Mouse (Mus musculus) layer of hippocampus, adult 11-12 months (tissue): ENCODE measurements at regions not wholly inside any gene's neighbourhood (a gene's known extent, or its start where the extent isn't known, plus 50 kb on each side); places are given as distances from the start of the nearest gene placed in this dataset.
A peak's percentile ranks its signal among the peaks of the same experiment; 100 is the strongest.

ENCODE experiments used
- DNase-seq: peaks from one replicate; pipeline ENCODE4 v3.0.0; 2022; ENCODE audit warnings: low spot score

- DNase-seq: no peak
These were observed 105.5 kb upstream of the Unc5b start for GRCm38 (mm10) chr10:60936659-60937516.

GRCm38 (mm10) chr10:60934297-60935286 lies 103.2 kb upstream of the Unc5b start:
- peak; percentile 25 for DNase-seq

GRCm38 (mm10) chr10:60933891-60934290 lies 102.5 kb upstream of the Unc5b start:
- DNase-seq: no peak

GRCm38 (mm10) chr10:60932855-60933254 lies 101.5 kb upstream of the Unc5b start:
- DNase-seq: no peak

- DNase-seq: peak; percentile 18
These were observed 100.6 kb upstream of the Unc5b start for GRCm38 (mm10) chr10:60931891-60932378.

- no peak for DNase-seq
These were observed 97.3 kb upstream of the Unc5b start for GRCm38 (mm10) chr10:60928646-60929045.

- DNase-seq: no peak
These were observed 96.8 kb upstream of the Unc5b start for GRCm38 (mm10) chr10:60928164-60928563.

GRCm38 (mm10) chr10:60926632-60927031 lies 95.3 kb upstream of the Unc5b start:
- no peak for DNase-seq

- no peak for DNase-seq
These were observed 94.3 kb upstream of the Unc5b start for GRCm38 (mm10) chr10:60925644-60926043.

- no peak for DNase-seq
These were observed 93.8 kb upstream of the Unc5b start for GRCm38 (mm10) chr10:60925198-60925597.

- no peak for DNase-seq
These were observed 92.4 kb upstream of the Unc5b start for GRCm38 (mm10) chr10:60923806-60924205.

GRCm38 (mm10) chr10:60920621-60921020 lies 89.2 kb upstream of the Unc5b start:
- no peak for DNase-seq

- DNase-seq: no peak
These were observed 86.6 kb upstream of the Unc5b start for GRCm38 (mm10) chr10:60918020-60918419.

GRCm38 (mm10) chr10:60914391-60914790 lies 83.0 kb upstream of the Unc5b start:
- no peak for DNase-seq

- no peak for DNase-seq
These were observed 82.1 kb upstream of the Unc5b start for GRCm38 (mm10) chr10:60913456-60913900.

GRCm38 (mm10) chr10:60904351-60904750 lies 73.0 kb upstream of the Unc5b start:
- DNase-seq: no peak

GRCm38 (mm10) chr10:60900992-60901391 lies 69.6 kb upstream of the Unc5b start:
- no peak for DNase-seq

GRCm38 (mm10) chr10:60893810-60894147 lies 62.4 kb upstream of the Unc5b start:
- DNase-seq: no peak

- DNase-seq: no peak
These were observed 61.9 kb upstream of the Unc5b start for GRCm38 (mm10) chr10:60893130-60893809.

- no peak for DNase-seq
These were observed 61.3 kb upstream of the Unc5b start for GRCm38 (mm10) chr10:60892730-60893129.

GRCm38 (mm10) chr10:60891476-60892170 lies 60.2 kb upstream of the Unc5b start:
- DNase-seq: no peak
